Mouse (Mus musculus): ENCODE measurements around the gene Gm49396.

The Gm49396 gene

GRCm38 (mm10) chr7:30588676-30589434 lies 25.7 kb downstream of the Gm49396 start, which contains the start of gene Kmt2b:
TSS of gene Kmt2b (minus strand) at chr7:30588726.
- peak; percentile 98 for DNase-seq

- peak; percentile 86 for DNase-seq
Observed at GRCm38 (mm10) chr7:30589435-30590301, 26.5 kb downstream of the Gm49396 start.

- DNase-seq = no peak
Observed at GRCm38 (mm10) chr7:30590927-30591604, 27.9 kb downstream of the Gm49396 start.

GRCm38 (mm10) chr7:30591605-30591951 lies 28.4 kb downstream of the Gm49396 start:
- no peak for DNase-seq

- DNase-seq = no peak
Observed at GRCm38 (mm10) chr7:30592772-30593423, 29.8 kb downstream of the Gm49396 start.

GRCm38 (mm10) chr7:30593579-30594509 lies 30.7 kb downstream of the Gm49396 start:
- DNase-seq = no peak

- no peak for DNase-seq
Observed at GRCm38 (mm10) chr7:30594510-30595024, 31.4 kb downstream of the Gm49396 start.

- no peak for DNase-seq
Observed at GRCm38 (mm10) chr7:30596093-30596492, 32.9 kb downstream of the Gm49396 start.

GRCm38 (mm10) chr7:30596811-30597210 lies 33.7 kb downstream of the Gm49396 start:
- DNase-seq = no peak

GRCm38 (mm10) chr7:30598786-30599185 lies 35.6 kb downstream of the Gm49396 start, which contains the start of gene Zbtb32:
TSS of gene Zbtb32 (minus strand) at chr7:30598909.
- DNase-seq = no peak

GRCm38 (mm10) chr7:30599933-30600353 lies 36.8 kb downstream of the Gm49396 start:
- DNase-seq = peak; percentile 90

GRCm38 (mm10) chr7:30600651-30601050 lies 37.5 kb downstream of the Gm49396 start:
- no peak for DNase-seq

GRCm38 (mm10) chr7:30602583-30602982 lies 39.4 kb downstream of the Gm49396 start:
- no peak for DNase-seq

GRCm38 (mm10) chr7:30604424-30604823 lies 41.3 kb downstream of the Gm49396 start:
- DNase-seq = no peak

- DNase-seq = no peak
Observed at GRCm38 (mm10) chr7:30604944-30605343, 41.8 kb downstream of the Gm49396 start.

GRCm38 (mm10) chr7:30607706-30608309 lies 44.7 kb downstream of the Gm49396 start:
- peak; percentile 72 for DNase-seq

- no peak for DNase-seq
Observed at GRCm38 (mm10) chr7:30608476-30608875, 45.3 kb downstream of the Gm49396 start.

GRCm38 (mm10) chr7:30610043-30610442 lies 46.9 kb downstream of the Gm49396 start:
- DNase-seq = no peak

GRCm38 (mm10) chr7:30612654-30613402 lies 49.7 kb downstream of the Gm49396 start, which contains the start of gene Upk1a:
TSS of gene Upk1a (minus strand) at chr7:30612847.
- no peak for DNase-seq

All from liver (tissue).